Mouse (Mus musculus): Measurements from ENCODE around the gene Olfr987. TPM values are rescaled to one million over a fixed set of nuclear protein-coding genes. Genes with fewer than 3 reads are reported as not detected.

The Olfr987 gene
- polyA plus RNA-seq (2014; fragmentation: Illumina TruSeq; extraction: RNeasy Lipid Tissue Mini Kit (QIAGEN cat#74804); ENCODE audit: low read depth, low replicate concordance): not detected

GRCm38 (mm10) chr2:85339215-85339614 is at the start of gene Olfr987:
Olfr987 (minus strand) TSS chr2:85339315.

GRCm38 (mm10) chr2:85363127-85363526 is 24.0 kb upstream of the Olfr987 start, which contains the start of gene Olfr988:
Olfr988 (minus strand) TSS chr2:85363227.

Other genes with a start within 250 kb of the Olfr987 start
- gene Aplnr, start 203.1 kb downstream of the Olfr987 start, polyA plus RNA-seq (2014; fragmentation: Illumina TruSeq; extraction: RNeasy Lipid Tissue Mini Kit (QIAGEN cat#74804); ENCODE audit: low read depth, low replicate concordance): 0.22 TPM
- gene Lrrc55, start 142.1 kb downstream of the Olfr987 start, polyA plus RNA-seq (2014; fragmentation: Illumina TruSeq; extraction: RNeasy Lipid Tissue Mini Kit (QIAGEN cat#74804); ENCODE audit: low read depth, low replicate concordance): 1.7 TPM
- gene Olfr988, start 23.9 kb upstream of the Olfr987 start, polyA plus RNA-seq (2014; fragmentation: Illumina TruSeq; extraction: RNeasy Lipid Tissue Mini Kit (QIAGEN cat#74804); ENCODE audit: low read depth, low replicate concordance): not detected
- not detected for gene Olfr992, start 70.2 kb upstream of the Olfr987 start, polyA plus RNA-seq (2014; fragmentation: Illumina TruSeq; extraction: RNeasy Lipid Tissue Mini Kit (QIAGEN cat#74804); ENCODE audit: low read depth, low replicate concordance)
- not detected for gene Olfr993, start 75.6 kb upstream of the Olfr987 start, polyA plus RNA-seq (2014; fragmentation: Illumina TruSeq; extraction: RNeasy Lipid Tissue Mini Kit (QIAGEN cat#74804); ENCODE audit: low read depth, low replicate concordance)
- not detected for gene Olfr994, start 97.1 kb upstream of the Olfr987 start, polyA plus RNA-seq (2014; fragmentation: Illumina TruSeq; extraction: RNeasy Lipid Tissue Mini Kit (QIAGEN cat#74804); ENCODE audit: low read depth, low replicate concordance)
- gene Olfr995, start 104.3 kb upstream of the Olfr987 start, polyA plus RNA-seq (2014; fragmentation: Illumina TruSeq; extraction: RNeasy Lipid Tissue Mini Kit (QIAGEN cat#74804); ENCODE audit: low read depth, low replicate concordance): not detected
- gene 4833423E24Rik, start 179.7 kb upstream of the Olfr987 start, polyA plus RNA-seq (2014; fragmentation: Illumina TruSeq; extraction: RNeasy Lipid Tissue Mini Kit (QIAGEN cat#74804); ENCODE audit: low read depth, low replicate concordance): not detected
- gene Olfr996, start 239.9 kb upstream of the Olfr987 start, polyA plus RNA-seq (2014; fragmentation: Illumina TruSeq; extraction: RNeasy Lipid Tissue Mini Kit (QIAGEN cat#74804); ENCODE audit: low read depth, low replicate concordance): not detected
- not detected for gene Olfr998, start 249.6 kb upstream of the Olfr987 start, polyA plus RNA-seq (2014; fragmentation: Illumina TruSeq; extraction: RNeasy Lipid Tissue Mini Kit (QIAGEN cat#74804); ENCODE audit: low read depth, low replicate concordance)